Mouse (Mus musculus): ENCODE measurements at regions not wholly inside any gene's neighbourhood (a gene's known extent, or its start where the extent isn't known, plus 50 kb on each side); places are given as distances from the start of the nearest gene placed in this dataset.

- Histone ChIP-seq H3K4me2 (replicated peaks) (no peak overlapping the region), H3K4me3 (no peak overlapping the region), H3K9ac (no peak overlapping the region), H3K27me3 (replicated peaks) (no peaks in the 10 kb centered on the region), H3K27ac (no peak overlapping the region), H3K4me1 (no peaks in the 10 kb centered on the region), H3K9me3 (no peaks in the 10 kb centered on the region), H3K36me3 (no peaks in the 10 kb centered on the region)
- ATAC-seq (ENCODE audit: low FRiP score, low read depth): no peak
Measured at GRCm38 (mm10) chr2:143332071-143332470, 213.9 kb upstream of the Pcsk2 start.

GRCm38 (mm10) chr2:143340364-143340763, 205.6 kb upstream of the Pcsk2 start:
- H3K27me3 ChIP-seq (replicated peaks): no peaks in the 10 kb centered on the region
- no peaks in the 10 kb centered on the region for H3K36me3 ChIP-seq
- no peak overlapping the region for H3K4me2 ChIP-seq (replicated peaks)
- ATAC-seq (ENCODE audit: low FRiP score, low read depth): no peak
- H3K9me3 ChIP-seq: no peaks in the 10 kb centered on the region
- no peaks in the 10 kb centered on the region for H3K4me1 ChIP-seq
- H3K4me3 ChIP-seq: no peak overlapping the region
- H3K9ac ChIP-seq: no peak overlapping the region
- 84% methylated on average over 5 of the region's 5 CpGs for WGBS
- no peak overlapping the region for H3K27ac ChIP-seq

- Histone ChIP-seq H3K4me1 (no peaks in the 10 kb centered on the region), H3K9me3 (no peaks in the 10 kb centered on the region), H3K27ac (no peak overlapping the region), H3K4me2 (replicated peaks) (no peak overlapping the region), H3K9ac (no peak overlapping the region), H3K36me3 (no peaks in the 10 kb centered on the region), H3K27me3 (replicated peaks) (no peaks in the 10 kb centered on the region), H3K4me3 (no peak overlapping the region)
- no peak for ATAC-seq (ENCODE audit: low FRiP score, low read depth)
- WGBS: 92% methylated on average over 6 of the region's 6 CpGs
Measured at GRCm38 (mm10) chr2:143364193-143364592, 181.8 kb upstream of the Pcsk2 start.

GRCm38 (mm10) chr2:143365976-143366375, 180.0 kb upstream of the Pcsk2 start:
- no peak overlapping the region for H3K27ac ChIP-seq
- 93% methylated on average over 5 of the region's 5 CpGs for WGBS
- no peaks in the 10 kb centered on the region for H3K9me3 ChIP-seq
- no peaks in the 10 kb centered on the region for H3K4me1 ChIP-seq
- no peak overlapping the region for H3K4me2 ChIP-seq (replicated peaks)
- no peaks in the 10 kb centered on the region for H3K27me3 ChIP-seq (replicated peaks)
- no peaks in the 10 kb centered on the region for H3K36me3 ChIP-seq
- H3K9ac ChIP-seq: no peak overlapping the region
- no peak for ATAC-seq (ENCODE audit: low FRiP score, low read depth)
- no peak overlapping the region for H3K4me3 ChIP-seq
